Mouse (Mus musculus): ENCODE results near the gene Syt9. TPM values are rescaled to one million over a fixed set of nuclear protein-coding genes. Genes with fewer than 3 reads are reported as not detected.

Syt9 gene
- polyA plus RNA-seq, 1 experiment from 2014 or later = 6.4 TPM

GRCm38 (mm10) chr7:107595426-107595825 lies 224.9 kb downstream of the Syt9 start:
- H3K4me3 ChIP-seq (ENCODE audit: low read depth, low read length) = peak overlapping the region; percentile 54
- H3K9me3 ChIP-seq (ENCODE audit: control insufficient read depth, low read length) = no peaks in the 10 kb centered on the region
- DNase-seq (ENCODE audit: low spot score) (no peak), ATAC-seq (ENCODE audit: low read depth) (no peak)
- peaks cover under 1% of the 10 kb centered on the region for H3K36me3 ChIP-seq (ENCODE audit: control insufficient read depth, insufficient read depth, low read length)
- WGBS = 19% methylated on average over 13 of the region's 13 CpGs
- no peak overlapping the region for H3K27ac ChIP-seq (replicated peaks; ENCODE audit: low read depth, low read length)
- H3K27me3 ChIP-seq (replicated peaks; ENCODE audit: control insufficient read depth, insufficient read depth, low read length) = no peaks in the 10 kb centered on the region
- peak overlapping the region; percentile 61 for H3K9ac ChIP-seq (ENCODE audit: low read depth, low read length)
- H3K4me2 ChIP-seq (ENCODE audit: low read depth, low read length) = peak overlapping the region; percentile 91
- no peaks in the 10 kb centered on the region; the same call in 1 of the 2 replicates for H3K4me1 ChIP-seq (ENCODE audit: control insufficient read depth, insufficient read depth, low read length)

GRCm38 (mm10) chr7:107596753-107597152 lies 226.2 kb downstream of the Syt9 start:
- no peak overlapping the region for H3K4me2 ChIP-seq (ENCODE audit: low read depth, low read length)
- no peak overlapping the region for H3K9ac ChIP-seq (ENCODE audit: low read depth, low read length)
- H3K4me3 ChIP-seq (ENCODE audit: low read depth, low read length) = no peak overlapping the region
- no peak for ATAC-seq (ENCODE audit: low read depth)
- H3K27ac ChIP-seq (replicated peaks; ENCODE audit: low read depth, low read length) = no peak overlapping the region
- no peaks in the 10 kb centered on the region; the same call in 1 of the 2 replicates for H3K4me1 ChIP-seq (ENCODE audit: control insufficient read depth, insufficient read depth, low read length)
- H3K27me3 ChIP-seq (replicated peaks; ENCODE audit: control insufficient read depth, insufficient read depth, low read length) = no peaks in the 10 kb centered on the region
- DNase-seq (ENCODE audit: low spot score) = no peak
- no peaks in the 10 kb centered on the region for H3K9me3 ChIP-seq (ENCODE audit: control insufficient read depth, low read length)
- H3K36me3 ChIP-seq (ENCODE audit: control insufficient read depth, insufficient read depth, low read length) = no peaks in the 10 kb centered on the region; the same call in 1 of the 2 replicates

GRCm38 (mm10) chr7:107597956-107598355 lies 227.4 kb downstream of the Syt9 start:
- DNase-seq (ENCODE audit: low spot score) (no peak), ATAC-seq (ENCODE audit: low read depth) (no peak)
- H3K36me3 ChIP-seq (ENCODE audit: control insufficient read depth, insufficient read depth, low read length) = no peaks in the 10 kb centered on the region

More at GRCm38 (mm10) chr7:107597956-107598355, 227.4 kb downstream of the Syt9 start:
- Histone ChIP-seq H3K27me3 (replicated peaks; ENCODE audit: control insufficient read depth, insufficient read depth, low read length) (no peaks in the 10 kb centered on the region), H3K9ac (ENCODE audit: low read depth, low read length) (no peak overlapping the region), H3K4me3 (ENCODE audit: low read depth, low read length) (no peak overlapping the region), H3K9me3 (ENCODE audit: control insufficient read depth, low read length) (no peaks in the 10 kb centered on the region), H3K27ac (replicated peaks; ENCODE audit: low read depth, low read length) (no peak overlapping the region), H3K4me2 (ENCODE audit: low read depth, low read length) (no peak overlapping the region), H3K4me1 (ENCODE audit: control insufficient read depth, insufficient read depth, low read length) (no peaks in the 10 kb centered on the region; the same call in 1 of the 2 replicates)
- 81% methylated on average over 3 of the region's 3 CpGs for WGBS

Other genes with a start within 250 kb of the Syt9 start
- gene Olfr715, start 239.6 kb upstream of the Syt9 start, polyA plus RNA-seq (2014; fragmentation: Nextera tagmentation; extraction: Ambion mirVana) = 0.10 TPM in 1 of 2 replicates, not detected in the other
- 0.12 TPM in 1 of 2 replicates, not detected in the other for gene Olfr716, start 232.4 kb upstream of the Syt9 start, polyA plus RNA-seq (2014; fragmentation: Nextera tagmentation; extraction: Ambion mirVana)
- not detected in 2 replicates for gene Nlrp14, start 203.7 kb upstream of the Syt9 start, polyA plus RNA-seq (2014; fragmentation: Nextera tagmentation; extraction: Ambion mirVana)
- not detected in 2 replicates for gene Rbmxl2, start 161.3 kb upstream of the Syt9 start, polyA plus RNA-seq (2014; fragmentation: Nextera tagmentation; extraction: Ambion mirVana)
- 26.9 and 31.3 TPM in 2 replicates for gene Olfml1, start 196.7 kb downstream of the Syt9 start, polyA plus RNA-seq (2014; fragmentation: Nextera tagmentation; extraction: Ambion mirVana)
- gene Ppfibp2, start 224.5 kb downstream of the Syt9 start, polyA plus RNA-seq (2014; fragmentation: Nextera tagmentation; extraction: Ambion mirVana) = 12.4 and 14.3 TPM in 2 replicates

Data from embryonic facial prominence, embryonic 14.5 days (tissue).